Mouse (Mus musculus): Measurements from ENCODE around the gene Gtpbp2.

Gene Gtpbp2

DNA sequence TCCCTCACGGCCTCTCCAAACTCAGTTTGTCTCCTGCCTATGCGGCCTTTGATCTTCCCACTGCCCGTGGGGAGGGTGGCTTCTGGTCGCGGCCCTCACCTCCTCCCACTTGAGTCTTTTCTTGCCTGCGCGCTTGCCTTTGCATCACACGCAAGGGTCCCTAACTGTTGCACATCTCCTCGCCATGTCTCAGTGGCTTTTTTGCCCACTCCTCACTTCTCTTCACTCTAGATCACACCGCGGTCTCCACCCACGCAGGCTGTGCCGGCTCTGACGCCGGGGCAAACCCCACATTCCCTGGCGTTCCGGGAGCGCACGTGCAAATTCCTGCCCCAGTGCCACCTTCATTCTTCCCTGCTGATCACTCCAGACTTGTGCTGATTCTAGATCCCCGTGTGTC is 42.2 kb downstream of the Gtpbp2 start:
- DNase-seq (ENCODE audit: low read depth, low spot score): peak; percentile 2

GRCm38 (mm10) chr17:46206676-46207075 is 45.8 kb downstream of the Gtpbp2 start:
- DNase-seq (ENCODE audit: low read depth, low spot score): no peak

GRCm38 (mm10) chr17:46210550-46210949 is 49.7 kb downstream of the Gtpbp2 start:
- DNase-seq (ENCODE audit: low read depth, low spot score): no peak
